Mouse (Mus musculus) spleen, adult 2 months (tissue): ENCODE results near the gene Asb2. TPM values are rescaled to one million over a fixed set of nuclear protein-coding genes. Genes with fewer than 3 reads are reported as not detected.

Source experiments
- DNase-seq, 2 experiments: peaks; one replicate each; pipeline versions ENCODE4 v3.0.0 to v3.0.0-alpha.2; 2012 to 2021; ENCODE audit warnings: low spot score in 2 of 2, low read depth in 1 of 2
- H3K27ac ChIP-seq: fragments of 200-500 bp; 2 replicates; pipeline ENCODE4 v1.5.1; 2012; ENCODE audit warnings: low read length, inconsistent platforms; ENCODE audit not compliant: insufficient read depth
- H3K27me3 ChIP-seq: fragments of 200-500 bp; 2 replicates; pipeline ENCODE4 v1.6.1; 2012; ENCODE audit warnings: mild to moderate bottlenecking, moderate library complexity, low read length, inconsistent platforms; ENCODE audit not compliant: control insufficient read depth, insufficient read depth
- H3K36me3 ChIP-seq: fragments of 200-500 bp; 2 replicates; pipeline ENCODE4 v1.6.1; 2012; ENCODE audit warnings: mild to moderate bottlenecking, low read length, inconsistent platforms; ENCODE audit not compliant: control insufficient read depth, insufficient read depth
- H3K4me1 ChIP-seq: fragments of 200-500 bp; 2 replicates; pipeline ENCODE4 v1.6.1; 2011; ENCODE audit warnings: inconsistent platforms; ENCODE audit not compliant: control insufficient read depth, insufficient read depth, insufficient read length
- H3K4me3 ChIP-seq: fragments of 200-500 bp; 2 replicates; pipeline ENCODE4 v1.5.1; 2011; ENCODE audit warnings: mild to moderate bottlenecking, inconsistent platforms; ENCODE audit not compliant: insufficient read depth, insufficient read length; ENCODE audit errors: extremely low read depth
- CTCF ChIP-seq: fragments of 200-500 bp; IDR thresholded peaks from 2 replicates; pipeline ENCODE4 v1.5.1; 2011; ENCODE audit warnings: mild to moderate bottlenecking, inconsistent platforms; ENCODE audit not compliant: insufficient read depth, insufficient read length, insufficient replicate concordance; ENCODE audit errors: extremely low read depth
- POLR2A ChIP-seq: fragments of 200-500 bp; IDR thresholded peaks from 2 replicates; pipeline ENCODE4 v1.6.1; 2011; ENCODE audit warnings: low read depth, low read length, inconsistent platforms
- WGBS: fragments of 180-500 bp; shearing (Covaris S2); methylation state at CpG from one replicate; pipeline ENCODE4 v1.1.7; 2018; 5-methylcytosine and 5-hydroxymethylcytosine counted together
- polyA plus RNA-seq: library from polyadenylated mRNA; depleted of rRNA; stranded (reverse); fragments of >200 nt; gene quantifications from 2 replicates; pipeline ENCODE4 v1.2.3, GENCODE M21; 2012

The Asb2 gene
- polyA plus RNA-seq, 1 experiment = 128 TPM

DNA sequence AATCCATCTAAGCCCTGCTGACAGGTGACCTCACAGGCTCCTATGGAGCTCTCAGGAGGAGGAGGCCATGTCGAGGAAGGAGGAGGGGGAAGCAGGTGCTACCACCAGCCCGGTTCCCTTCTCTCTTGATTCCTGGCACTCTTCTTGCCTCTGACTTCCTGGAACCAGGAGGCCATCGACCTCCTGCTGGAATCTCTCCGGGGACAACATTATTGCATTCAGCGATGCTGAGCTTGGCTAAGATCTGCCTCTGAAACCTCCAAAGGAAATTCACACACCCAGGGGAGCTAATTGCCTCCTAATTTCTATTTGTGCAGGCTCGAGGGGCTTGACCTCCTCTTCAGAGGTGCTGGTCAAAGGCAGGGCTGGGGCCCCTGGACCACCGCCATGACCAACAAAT, 28.7 kb downstream of the Asb2 start:
- peaks cover 8% of the 10 kb centered on the region for H3K4me1 ChIP-seq
- no peak for DNase-seq
- no peaks in the 10 kb centered on the region for H3K27me3 ChIP-seq
- WGBS = 41% methylated on average over 7 of the region's 7 CpGs
- no peak overlapping the region for H3K4me3 ChIP-seq
- H3K27ac ChIP-seq = no peak overlapping the region
- TF ChIP-seq POLR2A (no peak), CTCF (no peak)
- H3K36me3 ChIP-seq = no peaks in the 10 kb centered on the region

DNA sequence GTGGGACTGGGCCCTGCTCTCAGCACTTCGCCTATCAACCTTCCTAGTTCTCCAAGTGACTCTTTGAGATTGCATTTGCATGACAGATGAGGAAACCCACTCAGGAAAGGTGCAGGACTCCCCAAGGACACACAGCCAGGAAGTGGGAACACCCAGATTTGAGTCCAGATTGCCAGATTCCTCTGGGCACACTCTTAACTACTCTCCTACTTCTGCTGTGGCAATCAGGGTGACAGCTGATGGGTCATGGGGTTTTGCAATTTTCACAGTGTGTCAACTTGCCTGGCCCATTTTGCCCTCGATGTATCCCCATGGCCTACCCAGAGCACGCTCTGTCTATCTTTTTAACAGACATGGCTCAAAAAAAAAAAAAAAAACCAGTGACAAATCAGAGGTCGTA, 29.2 kb downstream of the Asb2 start:
- TF ChIP-seq POLR2A (no peak), CTCF (no peak)
- Histone ChIP-seq H3K4me3 (no peak overlapping the region), H3K36me3 (no peaks in the 10 kb centered on the region), H3K27me3 (no peaks in the 10 kb centered on the region), H3K27ac (no peak overlapping the region), H3K4me1 (peaks cover 7% of the 10 kb centered on the region)
- DNase-seq = no peak
- 82% methylated on average over 4 of the region's 4 CpGs for WGBS

DNA sequence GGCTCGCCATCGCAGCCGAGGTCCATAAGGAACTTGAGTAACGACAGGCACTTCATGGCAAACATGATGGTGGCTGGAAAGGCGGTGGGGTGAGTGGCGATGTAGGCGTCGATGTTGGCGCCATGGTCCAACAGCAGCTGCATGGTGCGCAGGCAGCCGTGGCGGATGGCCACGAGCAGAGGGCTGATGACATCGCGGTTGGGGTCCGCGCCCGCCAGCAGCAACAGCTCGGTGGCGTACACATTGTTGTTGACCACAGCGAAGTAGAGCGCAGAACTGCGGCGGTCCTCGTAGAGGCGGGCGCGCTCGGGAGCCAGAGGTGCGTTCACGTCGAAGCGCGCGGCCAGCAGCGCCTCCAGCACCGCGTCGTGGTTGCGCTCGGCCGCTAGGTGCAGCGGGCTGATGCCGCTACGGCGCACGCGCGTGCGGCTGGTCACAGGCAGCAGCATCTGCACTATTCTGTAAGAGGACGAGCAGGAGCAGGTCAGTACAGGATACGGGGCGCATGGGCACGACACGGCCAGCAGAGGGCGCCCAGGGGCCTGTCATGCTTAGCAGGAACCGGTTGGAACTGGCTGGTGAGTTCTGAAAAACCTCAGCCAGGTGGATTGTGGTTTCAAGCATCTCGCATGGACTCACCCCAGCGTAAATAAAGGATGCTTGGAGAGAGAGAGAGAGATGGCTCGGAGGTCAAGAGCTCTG, 30.5 kb downstream of the Asb2 start:
- Histone ChIP-seq H3K4me3 (peak overlapping the region; percentile 37; the same call in 1 of the 2 replicates), H3K4me1 (peaks cover 6% of the 10 kb centered on the region), H3K27ac (no peak overlapping the region), H3K36me3 (no peaks in the 10 kb centered on the region), H3K27me3 (no peaks in the 10 kb centered on the region)
- TF ChIP-seq POLR2A = no peak
- TF ChIP-seq CTCF = peak; percentile 98
- WGBS = 14% methylated on average over 60 of the region's 60 CpGs
- DNase-seq = peak; percentile 78 to 90

DNA sequence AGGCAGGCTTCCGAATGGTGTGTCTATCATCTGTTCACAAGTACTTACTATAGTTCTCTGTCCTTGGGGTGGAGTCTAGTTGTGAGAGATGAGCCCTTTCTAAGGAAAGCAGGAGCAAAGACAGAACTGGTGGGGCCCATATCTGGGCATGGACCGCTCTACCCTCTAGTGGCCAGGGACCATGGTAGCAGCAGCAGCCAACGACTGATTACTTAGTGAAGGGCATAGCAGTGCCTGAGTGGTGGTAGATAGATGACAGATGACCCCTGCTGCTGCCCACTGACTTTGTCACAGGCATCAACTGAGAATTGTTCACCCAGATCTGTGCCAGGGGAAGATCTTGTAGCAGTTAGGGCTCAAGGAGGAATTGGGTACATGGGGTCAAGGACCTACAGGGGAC, 33.0 kb downstream of the Asb2 start:
- 28% methylated on average over 3 of the region's 3 CpGs for WGBS
- H3K27me3 ChIP-seq = no peaks in the 10 kb centered on the region
- H3K4me3 ChIP-seq = no peak overlapping the region
- no peaks in the 10 kb centered on the region for H3K36me3 ChIP-seq
- TF ChIP-seq CTCF (peak; percentile 42; the same call in 1 of the 2 replicates), POLR2A (no peak)
- peaks cover 6% of the 10 kb centered on the region for H3K4me1 ChIP-seq
- H3K27ac ChIP-seq = no peak overlapping the region
- peak in 1 of 2 experiments; percentile 42 for DNase-seq

DNA sequence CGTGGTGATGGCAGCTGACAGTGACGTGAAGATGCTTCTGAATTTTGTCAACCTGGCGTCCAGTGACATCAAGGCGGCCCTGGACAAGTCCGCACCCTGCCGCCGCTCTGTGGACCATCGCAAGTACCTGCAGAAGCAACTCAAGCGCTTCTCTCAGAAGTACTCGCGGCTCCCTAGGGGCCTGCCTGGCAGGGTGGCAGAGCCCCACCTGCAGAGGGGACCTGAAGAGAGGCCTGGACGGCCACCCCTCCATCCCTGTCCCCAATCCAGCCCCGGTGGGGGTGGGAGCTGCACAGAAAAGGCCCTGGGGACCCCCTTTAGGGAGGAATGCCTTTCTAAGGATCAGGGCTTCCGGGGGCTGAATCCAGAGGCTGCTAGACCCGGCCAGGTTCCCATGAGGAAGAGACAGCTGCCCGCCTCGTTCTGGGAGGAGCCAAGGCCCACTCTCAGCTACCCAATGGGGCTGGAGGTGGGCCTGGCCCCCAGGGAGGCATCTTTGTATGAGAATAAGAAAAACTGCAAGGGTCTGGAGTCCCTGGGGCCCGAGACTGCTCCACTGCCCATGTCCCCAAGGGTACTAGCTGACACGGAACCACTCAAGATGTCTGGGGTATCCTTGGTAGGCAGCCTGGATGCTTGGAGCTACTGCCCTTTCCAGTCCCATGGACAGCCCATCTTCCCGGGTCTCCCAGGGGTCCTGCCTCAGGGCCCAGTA, 39.8 kb downstream of the Asb2 start:
- Histone ChIP-seq H3K36me3 (no peaks in the 10 kb centered on the region), H3K27ac (no peak overlapping the region), H3K4me3 (no peak overlapping the region), H3K4me1 (0 out of 2 replicates have a peak, but pooled peaks cover 3% of the 10 kb centered on the region), H3K27me3 (no peaks in the 10 kb centered on the region)
- DNase-seq = no peak
- no peak for TF ChIP-seq POLR2A
- TF ChIP-seq CTCF = no peak
- 45% methylated on average over 20 of the region's 20 CpGs for WGBS

- Histone ChIP-seq H3K4me3 (no peak overlapping the region), H3K27me3 (no peaks in the 10 kb centered on the region), H3K4me1 (0 out of 2 replicates have a peak, but pooled peaks cover 3% of the 10 kb centered on the region), H3K36me3 (no peaks in the 10 kb centered on the region), H3K27ac (no peak overlapping the region)
- WGBS = 24% methylated on average over 25 of the region's 25 CpGs
- TF ChIP-seq CTCF = no peak
- TF ChIP-seq POLR2A = no peak
- DNase-seq = no peak
These were observed 41.0 kb downstream of the Asb2 start for GRCm38 (mm10) chr12:103314640-103315361.
